Mouse (Mus musculus): Measurements from ENCODE around the gene Twf1. TPM values are rescaled to one million over a fixed set of nuclear protein-coding genes. Genes with fewer than 3 reads are reported as not detected.

Gene Twf1
- polyA plus RNA-seq, 1 experiment from 2014 or later = 88.5 TPM

GRCm38 (mm10) chr15:94532306-94532705 lies 57.4 kb downstream of the Twf1 start:
- Histone ChIP-seq H3K4me1 (replicated peaks; ENCODE audit: control insufficient read depth, insufficient read depth, low read length) (no peaks in the 10 kb centered on the region), H3K9me3 (ENCODE audit: control insufficient read depth, low read length) (no peaks in the 10 kb centered on the region), H3K27me3 (replicated peaks; ENCODE audit: control insufficient read depth, insufficient read depth, low read length) (no peaks in the 10 kb centered on the region), H3K4me3 (replicated peaks; ENCODE audit: low read length) (no peak overlapping the region), H3K9ac (replicated peaks; ENCODE audit: low read depth, low read length) (no peak overlapping the region), H3K27ac (ENCODE audit: low read length) (no peak overlapping the region), H3K36me3 (ENCODE audit: control insufficient read depth, insufficient read depth) (no peaks in the 10 kb centered on the region), H3K4me2 (ENCODE audit: low read length) (no peak overlapping the region)
- WGBS = 86% methylated on average over 5 of the region's 5 CpGs
- no peak for ATAC-seq

GRCm38 (mm10) chr15:94530519-94530918 lies 59.2 kb downstream of the Twf1 start:
- WGBS = 81% methylated on average over 3 of the region's 3 CpGs
- no peak overlapping the region for H3K4me3 ChIP-seq (replicated peaks; ENCODE audit: low read length)
- no peaks in the 10 kb centered on the region for H3K9me3 ChIP-seq (ENCODE audit: control insufficient read depth, low read length)

More at GRCm38 (mm10) chr15:94530519-94530918, 59.2 kb downstream of the Twf1 start:
- Histone ChIP-seq H3K36me3 (ENCODE audit: control insufficient read depth, insufficient read depth) (no peaks in the 10 kb centered on the region), H3K9ac (replicated peaks; ENCODE audit: low read depth, low read length) (no peak overlapping the region), H3K27me3 (replicated peaks; ENCODE audit: control insufficient read depth, insufficient read depth, low read length) (no peaks in the 10 kb centered on the region), H3K4me2 (ENCODE audit: low read length) (no peak overlapping the region), H3K4me1 (replicated peaks; ENCODE audit: control insufficient read depth, insufficient read depth, low read length) (no peaks in the 10 kb centered on the region), H3K27ac (ENCODE audit: low read length) (no peak overlapping the region)
- no peak for ATAC-seq

Other genes with a start within 250 kb of the Twf1 start
- gene Adamts20, start 124.5 kb downstream of the Twf1 start, polyA plus RNA-seq (2015; fragmentation: Nextera tagmentation; extraction: Ambion mirVana) = 2.8 and 3.5 TPM in 2 replicates
- gene Pus7l, start 46.3 kb downstream of the Twf1 start, polyA plus RNA-seq (2015; fragmentation: Nextera tagmentation; extraction: Ambion mirVana) = 4.8 and 5.2 TPM in 2 replicates
- gene Irak4, start 46.2 kb downstream of the Twf1 start, polyA plus RNA-seq (2015; fragmentation: Nextera tagmentation; extraction: Ambion mirVana) = 1.4 and 1.5 TPM in 2 replicates
- 4.1 and 5.4 TPM in 2 replicates for gene Tmem117, start 39.3 kb upstream of the Twf1 start, polyA plus RNA-seq (2015; fragmentation: Nextera tagmentation; extraction: Ambion mirVana)